Mouse (Mus musculus) Muller cell, postnatal 12 days (primary cell): ENCODE measurements around the gene Zfp638.

Experiments
- DNase-seq: peaks from one replicate; pipeline ENCODE4 v3.0.0-alpha.2; 2015; ENCODE audit errors: inconsistent ontology term

The Zfp638 gene

GRCm38 (mm10) chr6:83890281-83891015 lies 23.5 kb downstream of the Zfp638 start:
- no peak for DNase-seq

- no peak for DNase-seq
Observed at GRCm38 (mm10) chr6:83891251-83891650, 24.3 kb downstream of the Zfp638 start.

GRCm38 (mm10) chr6:83891687-83892086 lies 24.8 kb downstream of the Zfp638 start:
- DNase-seq = no peak

- DNase-seq = no peak
Observed at GRCm38 (mm10) chr6:83893086-83893485, 26.2 kb downstream of the Zfp638 start.

GRCm38 (mm10) chr6:83893584-83893983 lies 26.7 kb downstream of the Zfp638 start:
- DNase-seq = no peak

GRCm38 (mm10) chr6:83899142-83899541 lies 32.2 kb downstream of the Zfp638 start:
- no peak for DNase-seq

- DNase-seq = no peak
Observed at GRCm38 (mm10) chr6:83905276-83905675, 38.4 kb downstream of the Zfp638 start.

- no peak for DNase-seq
Observed at GRCm38 (mm10) chr6:83906659-83907058, 39.8 kb downstream of the Zfp638 start.

GRCm38 (mm10) chr6:83908386-83908785 lies 41.5 kb downstream of the Zfp638 start:
- DNase-seq = no peak

- no peak for DNase-seq
Observed at GRCm38 (mm10) chr6:83913710-83914109, 46.8 kb downstream of the Zfp638 start.

GRCm38 (mm10) chr6:83914183-83914719 lies 47.3 kb downstream of the Zfp638 start:
- DNase-seq = peak; percentile 93

- no peak for DNase-seq
Observed at GRCm38 (mm10) chr6:83914720-83915271, 47.9 kb downstream of the Zfp638 start.

GRCm38 (mm10) chr6:83927418-83927817 lies 60.5 kb downstream of the Zfp638 start:
- peak; percentile 40 for DNase-seq

GRCm38 (mm10) chr6:83928225-83928624 lies 61.3 kb downstream of the Zfp638 start:
- no peak for DNase-seq

- no peak for DNase-seq
Observed at GRCm38 (mm10) chr6:83939492-83939891, 72.6 kb downstream of the Zfp638 start.

- no peak for DNase-seq
Observed at GRCm38 (mm10) chr6:83942806-83943205, 75.9 kb downstream of the Zfp638 start.

GRCm38 (mm10) chr6:83953603-83954002 lies 86.7 kb downstream of the Zfp638 start:
- DNase-seq = no peak

- DNase-seq = no peak
Observed at GRCm38 (mm10) chr6:83987642-83988041, 120.7 kb downstream of the Zfp638 start.

- DNase-seq = peak; percentile 70
Observed at GRCm38 (mm10) chr6:84002716-84003115, 135.8 kb downstream of the Zfp638 start.

- no peak for DNase-seq
Observed at GRCm38 (mm10) chr6:84004295-84004694, 137.4 kb downstream of the Zfp638 start.

GRCm38 (mm10) chr6:84008363-84009171 lies 141.7 kb downstream of the Zfp638 start, which contains the start of gene Dysf:
Gene Dysf (plus strand): TSS chr6:84008590.
- DNase-seq = peak; percentile 67

- DNase-seq = peak; percentile 25
Observed at GRCm38 (mm10) chr6:84009172-84009872, 142.4 kb downstream of the Zfp638 start.
